Mouse (Mus musculus): Measurements from ENCODE around the gene Bcas2.

DNA sequence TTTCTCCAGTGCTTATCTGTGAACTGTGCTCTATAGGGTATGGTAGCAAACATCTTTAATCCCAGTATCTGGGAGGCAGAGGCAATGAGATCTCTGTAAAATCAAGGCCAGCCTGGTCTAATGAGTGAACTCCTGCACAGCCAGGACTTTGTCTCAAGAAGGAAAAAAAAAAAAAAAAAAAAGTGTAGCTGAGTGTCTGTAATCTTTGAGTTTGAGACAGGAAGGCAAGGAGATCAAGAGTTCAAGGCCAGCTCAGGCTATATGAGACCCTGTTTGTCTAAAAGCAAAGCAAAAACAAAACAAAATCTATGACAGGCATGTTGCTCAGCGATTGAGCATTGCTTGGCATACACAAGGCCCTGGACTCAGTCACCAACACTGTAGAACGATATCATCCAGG lies 36.8 kb downstream of the Bcas2 start:
- no peak for TF ChIP-seq E2F4 (IDR thresholded peaks at IDR 0.05; ENCODE audit: insufficient read depth)
- TF ChIP-seq SRF (IDR thresholded peaks at IDR 0.05; ENCODE audit: control insufficient read depth, insufficient read length, low read depth), result no peak

All from myocyte (in vitro differentiated cells).